Mouse (Mus musculus): Measurements from ENCODE around the gene Evl. TPM values are rescaled to one million over a fixed set of nuclear protein-coding genes. Genes with fewer than 3 reads are reported as not detected.

The Evl gene
- polyA plus RNA-seq, 1 experiment from 2014 or later: 72.6 TPM

GRCm38 (mm10) chr12:108590131-108590530 lies 35.6 kb downstream of the Evl start:
- Histone ChIP-seq H3K27me3 (no peaks in the 10 kb centered on the region), H3K4me3 (replicated peaks) (no peak overlapping the region), H3K4me2 (no peak overlapping the region), H3K36me3 (peaks cover 20% of the 10 kb centered on the region; the same call in 1 of the 2 replicates), H3K4me1 (replicated peaks) (no peaks in the 10 kb centered on the region), H3K9me3 (no peaks in the 10 kb centered on the region), H3K27ac (no peak overlapping the region), H3K9ac (replicated peaks) (no peak overlapping the region)
- no peak for ATAC-seq (ENCODE audit: insufficient number of reproducible peaks, insufficient read depth, low FRiP score, low TSS enrichment, low read depth)
- 97% methylated on average over 2 of the region's 2 CpGs for WGBS

GRCm38 (mm10) chr12:108591586-108591985 lies 37.1 kb downstream of the Evl start:
- no peak overlapping the region for H3K4me3 ChIP-seq (replicated peaks)
- H3K4me1 ChIP-seq (replicated peaks): no peaks in the 10 kb centered on the region
- H3K36me3 ChIP-seq: peaks cover 14% of the 10 kb centered on the region; the same call in 1 of the 2 replicates
- no peaks in the 10 kb centered on the region for H3K9me3 ChIP-seq
- H3K4me2 ChIP-seq: no peak overlapping the region
- no peaks in the 10 kb centered on the region for H3K27me3 ChIP-seq
- WGBS: 79% methylated on average over 5 of the region's 5 CpGs
- no peak overlapping the region for H3K9ac ChIP-seq (replicated peaks)
- no peak overlapping the region for H3K27ac ChIP-seq
- ATAC-seq (ENCODE audit: insufficient number of reproducible peaks, insufficient read depth, low FRiP score, low TSS enrichment, low read depth): no peak

GRCm38 (mm10) chr12:108592866-108593265 lies 38.3 kb downstream of the Evl start:
- H3K9ac ChIP-seq (replicated peaks): no peak overlapping the region
- H3K4me3 ChIP-seq (replicated peaks): no peak overlapping the region
- H3K4me2 ChIP-seq: no peak overlapping the region
- no peak for ATAC-seq (ENCODE audit: insufficient number of reproducible peaks, insufficient read depth, low FRiP score, low TSS enrichment, low read depth)
- no peaks in the 10 kb centered on the region for H3K4me1 ChIP-seq (replicated peaks)
- peaks cover 11% of the 10 kb centered on the region; the same call in 1 of the 2 replicates for H3K36me3 ChIP-seq
- WGBS: 90% methylated on average over 6 of the region's 6 CpGs
- no peaks in the 10 kb centered on the region for H3K27me3 ChIP-seq
- H3K27ac ChIP-seq: no peak overlapping the region
- H3K9me3 ChIP-seq: no peaks in the 10 kb centered on the region

GRCm38 (mm10) chr12:108600864-108601263 lies 46.3 kb downstream of the Evl start:
- no peak for ATAC-seq (ENCODE audit: insufficient number of reproducible peaks, insufficient read depth, low FRiP score, low TSS enrichment, low read depth)
- Histone ChIP-seq H3K9ac (replicated peaks) (no peak overlapping the region), H3K36me3 (peaks cover 8% of the 10 kb centered on the region; the same call in 1 of the 2 replicates), H3K4me1 (replicated peaks) (peaks cover 22% of the 10 kb centered on the region), H3K27me3 (no peaks in the 10 kb centered on the region), H3K27ac (no peak overlapping the region), H3K9me3 (no peaks in the 10 kb centered on the region), H3K4me3 (replicated peaks) (no peak overlapping the region), H3K4me2 (no peak overlapping the region)
- 90% methylated on average over 4 of the region's 4 CpGs for WGBS

GRCm38 (mm10) chr12:108601326-108601725 lies 46.8 kb downstream of the Evl start:
- ATAC-seq (ENCODE audit: insufficient number of reproducible peaks, insufficient read depth, low FRiP score, low TSS enrichment, low read depth): no peak
- Histone ChIP-seq H3K27ac (no peak overlapping the region), H3K9me3 (no peaks in the 10 kb centered on the region), H3K27me3 (no peaks in the 10 kb centered on the region), H3K4me2 (no peak overlapping the region), H3K36me3 (peaks cover 8% of the 10 kb centered on the region; the same call in 1 of the 2 replicates), H3K4me1 (replicated peaks) (peaks cover 25% of the 10 kb centered on the region), H3K4me3 (replicated peaks) (no peak overlapping the region), H3K9ac (replicated peaks) (no peak overlapping the region)
- WGBS: 76% methylated on average over 8 of the region's 8 CpGs

GRCm38 (mm10) chr12:108604546-108604945 lies 50.0 kb downstream of the Evl start:
- no peak overlapping the region for H3K27ac ChIP-seq
- H3K27me3 ChIP-seq: no peaks in the 10 kb centered on the region
- H3K9me3 ChIP-seq: no peaks in the 10 kb centered on the region
- ATAC-seq (ENCODE audit: insufficient number of reproducible peaks, insufficient read depth, low FRiP score, low TSS enrichment, low read depth): no peak
- no peak overlapping the region for H3K9ac ChIP-seq (replicated peaks)
- H3K4me1 ChIP-seq (replicated peaks): peaks cover 25% of the 10 kb centered on the region
- no peaks in the 10 kb centered on the region for H3K36me3 ChIP-seq
- H3K4me3 ChIP-seq (replicated peaks): no peak overlapping the region
- no peak overlapping the region for H3K4me2 ChIP-seq

- H3K36me3 ChIP-seq: no peaks in the 10 kb centered on the region
- H3K27ac ChIP-seq: 0 out of 2 replicates have a peak overlapping the region, but pooled peaks have one; percentile 1
- H3K27me3 ChIP-seq: no peaks in the 10 kb centered on the region
- peaks cover 25% of the 10 kb centered on the region for H3K4me1 ChIP-seq (replicated peaks)
- no peak overlapping the region for H3K4me2 ChIP-seq
- no peaks in the 10 kb centered on the region for H3K9me3 ChIP-seq
- no peak for ATAC-seq (ENCODE audit: insufficient number of reproducible peaks, insufficient read depth, low FRiP score, low TSS enrichment, low read depth)
- no peak overlapping the region for H3K9ac ChIP-seq (replicated peaks)
- H3K4me3 ChIP-seq (replicated peaks): no peak overlapping the region
- 65% methylated on average over 12 of the region's 12 CpGs for WGBS
Observed at GRCm38 (mm10) chr12:108605521-108606281, 51.2 kb downstream of the Evl start.

GRCm38 (mm10) chr12:108606321-108606720 lies 51.8 kb downstream of the Evl start:
- Histone ChIP-seq H3K27me3 (no peaks in the 10 kb centered on the region), H3K9me3 (no peaks in the 10 kb centered on the region), H3K27ac (no peak overlapping the region), H3K4me2 (no peak overlapping the region), H3K9ac (replicated peaks) (no peak overlapping the region), H3K4me1 (replicated peaks) (peaks cover 19% of the 10 kb centered on the region), H3K4me3 (replicated peaks) (no peak overlapping the region), H3K36me3 (peaks cover 5% of the 10 kb centered on the region; the same call in 1 of the 2 replicates)
- ATAC-seq (ENCODE audit: insufficient number of reproducible peaks, insufficient read depth, low FRiP score, low TSS enrichment, low read depth): no peak
- WGBS: 93% methylated on average over 7 of the region's 7 CpGs

GRCm38 (mm10) chr12:108609446-108609845 lies 54.9 kb downstream of the Evl start:
- no peak overlapping the region for H3K9ac ChIP-seq (replicated peaks)
- peaks cover 19% of the 10 kb centered on the region for H3K4me1 ChIP-seq (replicated peaks)
- no peaks in the 10 kb centered on the region for H3K27me3 ChIP-seq
- no peak for ATAC-seq (ENCODE audit: insufficient number of reproducible peaks, insufficient read depth, low FRiP score, low TSS enrichment, low read depth)
- H3K27ac ChIP-seq: no peak overlapping the region
- WGBS: 84% methylated on average over 3 of the region's 3 CpGs
- no peaks in the 10 kb centered on the region for H3K9me3 ChIP-seq
- H3K4me3 ChIP-seq (replicated peaks): no peak overlapping the region
- peaks cover 8% of the 10 kb centered on the region; the same call in 1 of the 2 replicates for H3K36me3 ChIP-seq
- H3K4me2 ChIP-seq: no peak overlapping the region

GRCm38 (mm10) chr12:108610255-108610654 lies 55.7 kb downstream of the Evl start:
- ATAC-seq (ENCODE audit: insufficient number of reproducible peaks, insufficient read depth, low FRiP score, low TSS enrichment, low read depth): no peak
- 87% methylated on average over 4 of the region's 4 CpGs for WGBS
- no peak overlapping the region for H3K4me2 ChIP-seq
- H3K9me3 ChIP-seq: no peaks in the 10 kb centered on the region
- H3K9ac ChIP-seq (replicated peaks): no peak overlapping the region
- no peak overlapping the region for H3K27ac ChIP-seq
- peaks cover 21% of the 10 kb centered on the region for H3K4me1 ChIP-seq (replicated peaks)
- no peaks in the 10 kb centered on the region for H3K27me3 ChIP-seq
- peaks cover 8% of the 10 kb centered on the region; the same call in 1 of the 2 replicates for H3K36me3 ChIP-seq
- H3K4me3 ChIP-seq (replicated peaks): no peak overlapping the region

GRCm38 (mm10) chr12:108613081-108613480 lies 58.6 kb downstream of the Evl start:
- Histone ChIP-seq H3K9ac (replicated peaks) (no peak overlapping the region), H3K4me1 (replicated peaks) (peaks cover 20% of the 10 kb centered on the region), H3K4me3 (replicated peaks) (no peak overlapping the region), H3K27me3 (no peaks in the 10 kb centered on the region), H3K4me2 (no peak overlapping the region), H3K9me3 (no peaks in the 10 kb centered on the region), H3K27ac (no peak overlapping the region), H3K36me3 (peaks cover 8% of the 10 kb centered on the region; the same call in 1 of the 2 replicates)
- no peak for ATAC-seq (ENCODE audit: insufficient number of reproducible peaks, insufficient read depth, low FRiP score, low TSS enrichment, low read depth)
- WGBS: 45% methylated on average over 3 of the region's 3 CpGs

GRCm38 (mm10) chr12:108617511-108617910 lies 63.0 kb downstream of the Evl start:
- peaks cover 8% of the 10 kb centered on the region for H3K36me3 ChIP-seq
- no peak for ATAC-seq (ENCODE audit: insufficient number of reproducible peaks, insufficient read depth, low FRiP score, low TSS enrichment, low read depth)
- no peak overlapping the region for H3K4me3 ChIP-seq (replicated peaks)
- no peaks in the 10 kb centered on the region for H3K27me3 ChIP-seq
- 63% methylated on average over 7 of the region's 7 CpGs for WGBS
- H3K9ac ChIP-seq (replicated peaks): no peak overlapping the region
- H3K4me2 ChIP-seq: no peak overlapping the region
- H3K27ac ChIP-seq: no peak overlapping the region
- H3K9me3 ChIP-seq: no peaks in the 10 kb centered on the region
- H3K4me1 ChIP-seq (replicated peaks): peaks cover 35% of the 10 kb centered on the region
